Mouse (Mus musculus) forebrain, embryonic 11.5 days (tissue): ENCODE results near the gene R3hcc1l. TPM values are rescaled to one million over a fixed set of nuclear protein-coding genes. Genes with fewer than 3 reads are reported as not detected.

Experiments
- ATAC-seq: fragments of 200-750 bp; cut with Nextera tagmentation; replicated peaks from 2 replicates; pipeline ENCODE4 v1.8.0; 2017; ENCODE audit warnings: moderate TSS enrichment; ENCODE audit not compliant: low FRiP score
- DNase-seq: peaks from one replicate; pipeline ENCODE4 v3.0.0-alpha.2; 2017; ENCODE audit warnings: low spot score
- H3K27ac ChIP-seq: fragments of 300-500 bp; sonication (generic); 2 replicates; pipeline ENCODE4 v1.5.1; 2014; ENCODE audit warnings: low read depth, low read length
- H3K27me3 ChIP-seq: fragments of 300-500 bp; sonication (generic); 2 replicates; pipeline ENCODE4 v1.6.1; 2014; ENCODE audit warnings: mild to moderate bottlenecking, low read length, mixed read lengths; ENCODE audit not compliant: control insufficient read depth, insufficient read depth
- H3K36me3 ChIP-seq: fragments of 300-500 bp; sonication (generic); 2 replicates; pipeline ENCODE4 v1.6.1; 2014; ENCODE audit warnings: mild to moderate bottlenecking, low read length, moderate library complexity, mixed read lengths; ENCODE audit not compliant: control insufficient read depth, insufficient read depth
- H3K4me1 ChIP-seq: fragments of 300-500 bp; sonication (generic); replicated peaks from 2 replicates; pipeline ENCODE4 v1.6.1; 2014; ENCODE audit warnings: low read length, mixed read lengths; ENCODE audit not compliant: control insufficient read depth, insufficient read depth
- H3K4me2 ChIP-seq: fragments of 300-500 bp; sonication (generic); 2 replicates; pipeline ENCODE4 v1.6.1; 2014; ENCODE audit warnings: low read depth, mild to moderate bottlenecking, low read length, moderate library complexity, mixed read lengths; ENCODE audit not compliant: severe bottlenecking
- H3K4me3 ChIP-seq: fragments of 300-500 bp; sonication (generic); 2 replicates; pipeline ENCODE4 v1.5.1; 2014; ENCODE audit warnings: low read depth, low read length
- H3K9ac ChIP-seq: fragments of 300-500 bp; sonication (generic); 2 replicates; pipeline ENCODE4 v1.6.1; 2014; ENCODE audit warnings: low read length
- H3K9me3 ChIP-seq: fragments of 300-500 bp; sonication (generic); 2 replicates; pipeline ENCODE4 v1.6.1; 2016; ENCODE audit warnings: low read length, mixed read lengths; ENCODE audit not compliant: control insufficient read depth
- WGBS: fragments of 180-500 bp; shearing (Covaris S2); extraction: QIAGEN DNeasy Blood & Tissue Kit; methylation state at CpG from one replicate; pipeline ENCODE4 v1.1.7; 2014; 5-methylcytosine and 5-hydroxymethylcytosine counted together
- polyA plus RNA-seq: library from polyadenylated mRNA; unstranded; fragments of >200 nt; fragmentation: Nextera tagmentation; extraction: Ambion mirVana; gene quantifications from 2 replicates; pipeline ENCODE4 v1.2.1, GENCODE M21; 2014

The R3hcc1l gene
- polyA plus RNA-seq, 1 experiment from 2014 or later: 25.7 TPM

- H3K4me1 ChIP-seq: no peaks in the 10 kb centered on the region
- no peak overlapping the region for H3K4me2 ChIP-seq
- no peak for DNase-seq
- no peak overlapping the region for H3K4me3 ChIP-seq
- 62% methylated on average over 3 of the region's 3 CpGs for WGBS
- no peak overlapping the region for H3K9ac ChIP-seq
- H3K27me3 ChIP-seq: no peaks in the 10 kb centered on the region
- H3K36me3 ChIP-seq: no peaks in the 10 kb centered on the region
- ATAC-seq: no peak
- no peak overlapping the region for H3K27ac ChIP-seq
- no peaks in the 10 kb centered on the region for H3K9me3 ChIP-seq
Measured at GRCm38 (mm10) chr19:42504156-42504555, 14.4 kb upstream of the R3hcc1l start.

DNA sequence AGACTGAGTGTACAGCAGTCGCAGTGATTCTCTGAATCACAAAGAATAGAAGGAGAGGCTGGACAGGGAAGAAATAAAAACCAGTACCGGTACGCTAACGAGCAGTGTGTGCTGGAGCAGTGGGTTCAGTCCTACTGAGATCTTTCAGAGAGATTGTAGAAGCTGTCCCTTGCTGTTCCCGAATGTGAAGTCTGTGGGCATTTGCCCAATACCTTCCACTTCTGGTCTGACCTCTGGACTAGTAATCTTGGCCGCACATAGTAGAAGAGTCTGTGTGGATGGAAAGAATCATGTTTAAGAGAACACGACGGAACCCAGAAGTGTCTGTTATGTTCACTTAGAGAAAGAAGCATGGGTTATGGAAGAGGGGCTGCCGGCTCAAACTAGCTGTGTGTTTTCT lies 8.9 kb upstream of the R3hcc1l start:
- H3K4me2 ChIP-seq: no peak overlapping the region
- H3K4me3 ChIP-seq: no peak overlapping the region
- ATAC-seq (no peak), DNase-seq (no peak)
- H3K36me3 ChIP-seq: no peaks in the 10 kb centered on the region
- no peaks in the 10 kb centered on the region for H3K27me3 ChIP-seq
- H3K4me1 ChIP-seq: no peaks in the 10 kb centered on the region
- H3K27ac ChIP-seq: no peak overlapping the region
- no peaks in the 10 kb centered on the region for H3K9me3 ChIP-seq
- no peak overlapping the region for H3K9ac ChIP-seq
- 77% methylated on average over 9 of the region's 9 CpGs for WGBS

DNA sequence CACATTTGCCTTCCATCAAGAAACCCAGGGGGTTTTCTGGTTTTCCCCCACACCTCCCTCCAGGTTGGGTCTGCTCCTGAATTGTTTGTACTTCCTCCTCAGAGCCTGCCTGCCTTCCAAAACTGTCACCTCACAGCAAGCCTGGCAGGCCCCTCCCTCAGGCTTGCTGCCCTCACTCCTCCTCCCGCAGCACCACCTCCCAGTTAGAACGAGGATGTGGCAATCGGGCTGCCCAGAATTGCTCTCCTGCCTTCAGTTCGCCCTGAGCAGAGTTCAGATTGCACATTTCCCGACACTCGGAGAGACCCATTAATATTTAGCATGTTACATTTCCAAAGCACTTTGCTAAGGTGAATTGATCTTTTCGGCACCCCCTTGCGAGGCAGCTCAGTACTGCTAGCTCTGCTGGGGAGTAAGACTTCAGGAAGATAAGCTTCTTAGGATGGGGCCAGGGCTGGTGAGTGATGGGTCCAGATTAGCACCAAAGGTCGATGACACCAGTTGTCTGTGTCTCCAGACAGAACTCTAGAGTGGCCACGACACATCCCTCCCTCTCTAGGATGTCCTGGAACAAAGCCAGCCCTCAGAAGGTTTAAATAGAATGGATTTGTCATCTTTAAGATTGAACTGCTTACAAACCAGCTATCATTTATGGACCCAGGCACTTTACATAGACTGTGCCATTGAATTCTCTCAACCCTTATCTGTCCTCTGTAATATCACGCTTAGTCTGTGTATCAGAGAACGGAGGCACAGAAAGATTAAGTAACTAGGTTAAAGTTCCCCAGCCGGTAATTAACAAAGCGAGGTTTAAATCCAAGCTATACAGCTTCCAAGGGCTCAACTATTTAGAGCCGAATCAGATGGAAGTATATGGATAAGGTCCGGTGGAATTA lies 8.0 kb upstream of the R3hcc1l start:
- no peaks in the 10 kb centered on the region for H3K27me3 ChIP-seq
- no peaks in the 10 kb centered on the region for H3K36me3 ChIP-seq
- H3K4me3 ChIP-seq: no peak overlapping the region
- no peak overlapping the region for H3K27ac ChIP-seq
- no peaks in the 10 kb centered on the region for H3K9me3 ChIP-seq
- ATAC-seq: no peak
- H3K4me1 ChIP-seq: no peaks in the 10 kb centered on the region
- 66% methylated on average over 16 of the region's 16 CpGs for WGBS
- no peak overlapping the region for H3K9ac ChIP-seq
- DNase-seq: no peak
- no peak overlapping the region for H3K4me2 ChIP-seq

DNA sequence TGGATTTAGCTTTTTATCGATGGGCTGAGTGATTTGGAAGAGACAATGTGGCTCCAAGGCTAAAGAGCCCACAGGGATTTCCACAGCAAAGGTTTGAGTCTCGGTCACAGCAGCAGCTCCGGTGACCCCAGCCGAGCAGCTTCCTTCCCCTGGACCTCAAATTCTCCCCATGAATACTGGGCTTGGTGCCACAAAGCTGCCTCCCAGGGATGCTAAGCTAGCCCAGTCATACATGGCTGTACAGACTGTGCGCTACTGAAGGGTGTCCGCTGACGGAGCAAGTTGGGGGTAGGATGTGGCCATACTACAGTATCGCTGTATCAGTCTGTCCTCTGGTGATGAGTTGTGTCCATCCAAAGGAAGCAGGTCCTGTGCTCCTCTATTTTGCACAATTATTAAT lies 2.9 kb upstream of the R3hcc1l start:
- Histone ChIP-seq H3K9me3 (no peaks in the 10 kb centered on the region), H3K36me3 (no peaks in the 10 kb centered on the region), H3K9ac (no peak overlapping the region), H3K27me3 (no peaks in the 10 kb centered on the region), H3K4me3 (no peak overlapping the region), H3K27ac (no peak overlapping the region), H3K4me1 (peaks cover 5% of the 10 kb centered on the region; the same call in 1 of the 2 replicates), H3K4me2 (no peak overlapping the region)
- ATAC-seq (no peak), DNase-seq (no peak)
- 91% methylated on average over 8 of the region's 8 CpGs for WGBS

DNA sequence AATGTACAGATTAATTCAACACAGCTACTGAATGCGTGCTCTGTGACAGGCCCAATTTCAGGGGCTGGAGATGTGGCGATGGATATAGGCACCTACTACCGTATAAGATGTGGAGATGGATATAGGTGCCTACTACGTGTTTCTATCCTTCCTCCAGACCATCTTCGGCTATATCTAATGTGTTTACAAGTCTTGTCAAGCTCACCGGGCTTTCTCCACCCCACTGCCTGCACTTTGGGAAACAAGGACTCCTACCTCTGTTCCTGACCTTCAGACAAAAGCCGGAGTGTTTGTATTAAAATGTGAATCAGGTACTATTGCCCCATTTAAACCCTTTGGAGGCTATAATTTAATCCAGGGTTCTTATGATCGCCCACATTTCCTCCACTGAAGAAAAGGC lies 2.4 kb upstream of the R3hcc1l start:
- H3K4me3 ChIP-seq: no peak overlapping the region
- no peak overlapping the region for H3K9ac ChIP-seq
- DNase-seq (no peak), ATAC-seq (no peak)
- no peak overlapping the region for H3K27ac ChIP-seq
- no peak overlapping the region for H3K4me2 ChIP-seq
- no peaks in the 10 kb centered on the region for H3K27me3 ChIP-seq
- 90% methylated on average over 8 of the region's 8 CpGs for WGBS
- no peaks in the 10 kb centered on the region for H3K9me3 ChIP-seq
- H3K4me1 ChIP-seq: peaks cover 5% of the 10 kb centered on the region; the same call in 1 of the 2 replicates
- no peaks in the 10 kb centered on the region for H3K36me3 ChIP-seq

- ATAC-seq: peak; percentile 47
- Histone ChIP-seq H3K9me3 (no peaks in the 10 kb centered on the region), H3K4me1 (peaks cover 5% of the 10 kb centered on the region; the same call in 1 of the 2 replicates), H3K9ac (peak overlapping the region; percentile 76), H3K4me2 (peak overlapping the region; percentile 78), H3K27me3 (no peaks in the 10 kb centered on the region), H3K27ac (no peak overlapping the region), H3K36me3 (no peaks in the 10 kb centered on the region), H3K4me3 (peak overlapping the region; percentile 85)
- DNase-seq: no peak
- WGBS: 31% methylated on average over 24 of the region's 24 CpGs
Measured at GRCm38 (mm10) chr19:42517957-42518619, 471 bp upstream of the R3hcc1l start.

DNA sequence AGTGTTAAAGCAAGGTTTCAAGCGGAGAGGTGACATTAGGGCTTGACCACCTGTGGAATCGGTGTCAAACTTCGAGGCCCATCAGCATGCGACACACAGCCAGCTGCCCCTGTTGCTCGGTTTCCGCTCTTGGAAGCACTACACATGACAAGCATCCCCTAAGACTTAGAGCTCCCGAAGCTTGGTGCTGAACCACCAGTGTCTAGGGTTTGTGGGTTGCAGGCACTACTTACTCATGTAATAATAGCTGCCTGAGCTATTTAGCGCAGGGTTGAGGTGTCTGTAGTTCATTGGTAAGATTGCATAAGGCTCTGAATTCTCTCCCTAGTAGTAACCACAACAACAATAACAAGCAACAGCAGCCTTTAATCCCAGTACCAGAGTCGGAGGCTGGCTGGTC lies 1.2 kb downstream of the R3hcc1l start:
- Histone ChIP-seq H3K27me3 (no peaks in the 10 kb centered on the region), H3K9ac (peak overlapping the region; percentile 76; the same call in 1 of the 2 replicates), H3K4me1 (peaks cover 5% of the 10 kb centered on the region; the same call in 1 of the 2 replicates), H3K4me2 (peak overlapping the region; percentile 78), H3K4me3 (peak overlapping the region; percentile 85), H3K9me3 (no peaks in the 10 kb centered on the region), H3K36me3 (no peaks in the 10 kb centered on the region), H3K27ac (no peak overlapping the region)
- WGBS: 55% methylated on average over 9 of the region's 9 CpGs
- DNase-seq (no peak), ATAC-seq (no peak)

DNA sequence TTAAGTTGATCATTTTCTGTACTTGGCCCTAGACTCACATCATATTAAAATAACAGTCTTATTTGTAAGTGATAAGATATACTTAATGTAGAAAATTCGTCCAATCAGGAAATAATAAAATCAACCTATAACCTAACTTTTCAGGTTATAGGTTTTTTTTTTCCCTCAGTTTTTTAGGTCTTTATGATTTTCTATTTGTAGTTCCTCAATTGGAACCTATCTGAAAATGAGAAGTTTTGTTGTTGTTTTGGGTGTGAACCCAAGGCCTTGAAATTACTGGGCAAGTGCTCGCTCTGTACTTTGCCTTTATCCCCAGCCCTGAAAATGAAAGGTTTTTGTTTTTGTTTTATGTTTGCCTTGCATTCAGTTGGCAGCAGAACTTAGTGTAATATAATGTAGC lies 6.1 kb downstream of the R3hcc1l start:
- WGBS: 94% methylated on average over 2 of the region's 2 CpGs
- Histone ChIP-seq H3K9ac (no peak overlapping the region), H3K27ac (no peak overlapping the region), H3K4me2 (no peak overlapping the region), H3K4me1 (peaks cover 3% of the 10 kb centered on the region; the same call in 1 of the 2 replicates), H3K27me3 (no peaks in the 10 kb centered on the region), H3K36me3 (no peaks in the 10 kb centered on the region), H3K9me3 (no peaks in the 10 kb centered on the region), H3K4me3 (no peak overlapping the region)
- no peak for ATAC-seq
- DNase-seq: no peak
